Mouse (Mus musculus) lung, postnatal 0 days (tissue): Measurements from ENCODE around the gene Ly86.

Experiments
- CTCF ChIP-seq: IDR thresholded peaks from 2 replicates; pipeline ENCODE4 v1.5.1; 2016; ENCODE audit warnings: antibody characterized with exemption, mild to moderate bottlenecking
- EP300 ChIP-seq: IDR thresholded peaks from 2 replicates; pipeline ENCODE4 v1.6.1; 2016; ENCODE audit warnings: antibody characterized with exemption, mild to moderate bottlenecking, control low read depth

DNA sequence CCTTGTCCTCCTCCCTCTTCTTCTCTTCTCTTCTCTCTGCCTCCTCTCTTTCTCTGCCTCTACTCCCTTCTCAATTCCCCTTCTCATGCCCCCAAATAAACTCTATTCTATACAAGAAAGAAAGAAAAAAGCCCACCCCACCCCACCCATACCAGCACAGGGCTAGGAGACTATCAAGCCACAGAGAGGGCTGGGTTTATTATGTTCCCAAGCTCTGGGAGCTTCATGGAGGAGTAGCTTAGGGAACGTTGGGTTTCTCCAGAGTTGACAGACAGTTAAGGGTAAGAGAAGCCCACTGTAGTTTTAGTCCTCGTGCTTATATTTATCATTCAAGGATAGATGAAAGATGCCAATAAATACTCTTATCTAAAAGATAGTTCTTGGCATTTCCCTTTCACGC lies 88.7 kb downstream of the Ly86 start:
- TF ChIP-seq CTCF, result no peak
- no peak for TF ChIP-seq EP300
